Mouse (Mus musculus): Measurements from ENCODE around the gene Lactb. TPM values are rescaled to one million over a fixed set of nuclear protein-coding genes. Genes with fewer than 3 reads are reported as not detected.

Gene Lactb
- total and polyA plus RNA-seq, 3 experiments, result 14.6 to 29.4 (median 23.7) TPM

GRCm38 (mm10) chr9:66922076-66922475, 53.2 kb downstream of the Lactb start:
- Histone ChIP-seq H3K27ac (ENCODE audit: insufficient read depth, low read depth) (no peak overlapping the region), H3K27me3 (replicated peaks) (peaks cover 3% of the 10 kb centered on the region), H3K36me3 (replicated peaks in 1 of 2; ENCODE audit: control insufficient read depth in 1 of 2, insufficient read depth in 1 of 2, low read length in 1 of 2) (peaks cover 0 to 1% of the 10 kb centered on the region in 2 experiments), H3K9me3 (replicated peaks; ENCODE audit: low read length) (peaks cover 3% of the 10 kb centered on the region), H3K4me1 (ENCODE audit: control insufficient read depth in 1 of 2, insufficient read depth in 2 of 2) (peaks cover 2 to 14% of the 10 kb centered on the region in 2 experiments; a peak in 3 of 4 replicates), H3K4me2 (ENCODE audit: insufficient read depth, low read depth, poor library complexity, severe bottlenecking) (no peak overlapping the region), H3K79me2 (replicated peaks; ENCODE audit: control insufficient read depth, extremely low read depth, insufficient read depth, poor library complexity, severe bottlenecking) (peaks cover 20% of the 10 kb centered on the region), H3K9ac (ENCODE audit: insufficient read depth, low read depth) (no peak overlapping the region), H3K4me3 (replicated peaks in 1 of 3; ENCODE audit: low read depth in 2 of 3, low read length in 2 of 3, poor library complexity in 1 of 3) (no peak overlapping the region)
- in situ Hi-C loops (cut with MboI; ENCODE audit: low pct_ligation_motif_present, low pct_unique_long_range_greater_than_20kb, low sequenced_read_pairs) (no loop called here), dilution Hi-C loops (cut with MboI; ENCODE audit: extremely low pct_ligation_motif_present, extremely low pct_unique_long_range_greater_than_20kb, low sequenced_read_pairs) (no loop called here)
- DNase-seq (ENCODE audit: extremely low read depth), result no peak
- TF ChIP-seq CTCF (conservative IDR thresholded peaks at IDR 0.05 in 1 of 2, IDR thresholded peaks at IDR 0.05 in 1 of 2; ENCODE audit: low read depth in 2 of 2, low read length in 2 of 2) (peak in 1 of 2 experiments; percentile 41; a peak in 2 of 4 replicates), CHD1 (IDR thresholded peaks at IDR 0.05; ENCODE audit: low read depth, low read length) (no peak)

DNA sequence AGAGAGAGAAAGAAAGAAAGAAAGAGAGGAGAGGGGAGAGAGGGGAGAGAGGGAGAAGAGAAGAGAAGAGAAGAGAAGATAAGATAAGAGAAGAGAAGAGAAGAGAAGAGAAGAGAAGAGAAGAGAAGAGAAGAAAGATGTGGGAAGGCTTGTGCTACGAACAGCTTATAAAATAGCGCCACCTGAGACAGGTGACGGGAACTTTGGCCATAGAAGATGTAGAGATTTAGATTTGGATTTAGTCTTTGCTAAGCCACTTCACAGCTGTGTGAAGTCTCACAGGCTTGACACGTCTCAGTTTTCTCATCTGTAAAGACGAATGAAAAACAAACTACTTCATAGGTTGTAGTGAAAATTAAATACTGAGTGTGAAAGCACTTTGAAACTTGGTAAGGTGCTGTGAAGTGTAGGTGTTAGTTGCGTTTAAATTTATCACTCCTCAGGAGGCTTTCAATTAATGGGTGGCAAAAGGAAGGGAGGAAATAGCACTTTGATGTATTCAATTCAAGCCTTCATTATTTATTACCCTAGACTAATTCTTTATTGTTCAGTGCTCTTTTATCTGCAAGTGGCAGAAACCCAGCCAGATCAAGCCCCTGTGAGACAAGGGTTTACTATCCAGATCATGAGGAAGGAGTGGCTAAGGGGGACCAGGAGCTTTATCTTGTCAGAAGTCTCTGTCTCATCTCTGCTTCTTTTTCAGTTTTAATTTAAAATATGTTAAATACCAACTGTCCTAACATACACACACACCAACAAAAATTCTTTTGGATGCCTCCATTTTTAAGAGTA, 54.6 kb downstream of the Lactb start:
- peaks cover 3% of the 10 kb centered on the region for H3K27me3 ChIP-seq (replicated peaks)
- H3K27ac ChIP-seq (ENCODE audit: insufficient read depth, low read depth), result no peak overlapping the region
- in situ Hi-C loops (cut with MboI; ENCODE audit: low pct_ligation_motif_present, low pct_unique_long_range_greater_than_20kb, low sequenced_read_pairs), result no loop called here
- DNase-seq (ENCODE audit: extremely low read depth), result no peak
- H3K4me1 ChIP-seq (ENCODE audit: control insufficient read depth in 1 of 2, insufficient read depth in 2 of 2), result peaks cover 9 to 28% of the 10 kb centered on the region in 2 experiments; a peak in 3 of 4 replicates
- no peak overlapping the region for H3K9ac ChIP-seq (ENCODE audit: insufficient read depth, low read depth)
- peaks cover 33% of the 10 kb centered on the region for H3K79me2 ChIP-seq (replicated peaks; ENCODE audit: control insufficient read depth, extremely low read depth, insufficient read depth, poor library complexity, severe bottlenecking)
- H3K9me3 ChIP-seq (replicated peaks; ENCODE audit: low read length), result peaks cover 3% of the 10 kb centered on the region
- peak overlapping the region; percentile 97; the same call in 1 of the 2 replicates for H3K4me2 ChIP-seq (ENCODE audit: insufficient read depth, low read depth, poor library complexity, severe bottlenecking)
- dilution Hi-C loops (cut with MboI; ENCODE audit: extremely low pct_ligation_motif_present, extremely low pct_unique_long_range_greater_than_20kb, low sequenced_read_pairs), result no loop called here
- TF ChIP-seq ZMIZ1 (IDR thresholded peaks at IDR 0.05; ENCODE audit: low read depth, low read length), result no peak
- no peak for TF ChIP-seq IRF4 (IDR thresholded peaks at IDR 0.05; ENCODE audit: low read depth, low read length)
- no peak for TF ChIP-seq JUND (conservative IDR thresholded peaks at IDR 0.05; ENCODE audit: low read depth, low read length)
- no peak for TF ChIP-seq HCFC1 (IDR thresholded peaks at IDR 0.05; ENCODE audit: low read depth, low read length)
- no peak for TF ChIP-seq BHLHE40 (IDR thresholded peaks at IDR 0.05; ENCODE audit: low read depth, low read length)
- no peak for TF ChIP-seq JUN (IDR thresholded peaks at IDR 0.05; ENCODE audit: insufficient read depth, low read depth, low read length)
- TF ChIP-seq CTCF (conservative IDR thresholded peaks at IDR 0.05 in 1 of 2, IDR thresholded peaks at IDR 0.05 in 1 of 2; ENCODE audit: low read depth in 2 of 2, low read length in 2 of 2), result peak in 1 of 2 experiments; percentile 45; a peak in 2 of 4 replicates
- TF ChIP-seq RCOR1 (conservative IDR thresholded peaks at IDR 0.05; ENCODE audit: low read depth, low read length), result no peak
- TF ChIP-seq ZC3H11A (IDR thresholded peaks at IDR 0.05; ENCODE audit: low read depth, low read length), result no peak
- TF ChIP-seq MAX (IDR thresholded peaks at IDR 0.05; ENCODE audit: low read length), result no peak
- no peak for TF ChIP-seq ZNF384 (IDR thresholded peaks at IDR 0.05; ENCODE audit: low read depth, low read length)
- TF ChIP-seq POLR2AphosphoS2 (IDR thresholded peaks at IDR 0.05; ENCODE audit: low read depth, low read length), result no peak
- TF ChIP-seq NELFE (IDR thresholded peaks at IDR 0.05; ENCODE audit: low read depth, low read length), result no peak
- no peak for TF ChIP-seq NRF1 (IDR thresholded peaks at IDR 0.05; ENCODE audit: low read depth, low read length)
- peak; percentile 19 for TF ChIP-seq RAD21 (IDR thresholded peaks at IDR 0.05; ENCODE audit: low read depth, low read length)
- TF ChIP-seq MAZ (IDR thresholded peaks at IDR 0.05; ENCODE audit: low read depth, low read length), result no peak
- peaks cover 0 to 2% of the 10 kb centered on the region in 2 experiments for H3K36me3 ChIP-seq (replicated peaks in 1 of 2; ENCODE audit: control insufficient read depth in 1 of 2, insufficient read depth in 1 of 2, low read length in 1 of 2)
- no peak overlapping the region for H3K4me3 ChIP-seq (replicated peaks in 1 of 3; ENCODE audit: low read depth in 2 of 3, low read length in 2 of 3, poor library complexity in 1 of 3)

Data from CH12.LX (cell line).